Mouse (Mus musculus): ENCODE results near the gene Cnp.
"Not testable (repeated sequence)": the region's sequence is repeated elsewhere in the genome, so short reads cannot be mapped to it uniquely, and the experiment has no call there.

The Cnp gene

DNA sequence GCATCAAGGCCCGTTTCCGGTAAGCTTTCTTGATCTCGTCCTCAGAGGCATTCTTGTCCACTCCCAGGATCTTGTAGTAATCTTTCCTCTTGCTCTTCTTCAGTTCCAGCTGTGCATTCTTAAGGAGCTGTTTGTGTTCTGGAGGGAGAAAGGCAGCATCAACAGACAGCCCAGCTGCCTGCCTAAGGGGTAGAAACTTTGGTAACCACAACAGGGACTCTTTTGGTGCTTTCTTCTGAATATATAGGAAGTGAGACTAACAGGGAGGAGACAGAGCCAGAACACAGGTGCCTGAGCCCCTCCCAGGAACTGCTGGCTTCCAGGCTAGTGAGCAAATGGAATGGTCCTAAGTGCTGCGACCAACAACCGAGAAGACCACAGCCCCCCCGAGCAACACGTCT is 9.9 kb downstream of the Cnp start:
- no peak for DNase-seq (ENCODE audit: low read depth in 2 of 2, low spot score in 2 of 2)

DNA sequence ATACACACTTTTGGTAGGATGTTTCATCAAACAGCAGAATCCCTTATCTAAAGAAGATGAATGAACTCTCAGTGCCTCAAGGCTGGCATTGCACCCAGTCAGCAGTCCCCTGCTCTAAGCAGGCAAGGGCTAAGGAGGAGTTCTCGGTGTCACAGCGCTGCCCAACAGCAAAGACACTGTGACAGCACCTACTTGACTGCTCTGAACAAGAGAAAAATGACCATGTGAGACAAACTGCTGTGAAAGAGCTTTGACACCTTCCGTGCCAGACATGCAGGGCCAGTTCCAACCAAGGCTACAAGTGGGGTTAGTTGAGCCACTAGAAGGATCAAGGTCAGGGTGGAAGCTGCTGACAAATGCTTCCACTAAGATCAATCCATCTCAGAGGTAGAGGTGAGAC is 10.4 kb downstream of the Cnp start:
- DNase-seq (ENCODE audit: low read depth in 2 of 2, low spot score in 2 of 2): no peak

DNA sequence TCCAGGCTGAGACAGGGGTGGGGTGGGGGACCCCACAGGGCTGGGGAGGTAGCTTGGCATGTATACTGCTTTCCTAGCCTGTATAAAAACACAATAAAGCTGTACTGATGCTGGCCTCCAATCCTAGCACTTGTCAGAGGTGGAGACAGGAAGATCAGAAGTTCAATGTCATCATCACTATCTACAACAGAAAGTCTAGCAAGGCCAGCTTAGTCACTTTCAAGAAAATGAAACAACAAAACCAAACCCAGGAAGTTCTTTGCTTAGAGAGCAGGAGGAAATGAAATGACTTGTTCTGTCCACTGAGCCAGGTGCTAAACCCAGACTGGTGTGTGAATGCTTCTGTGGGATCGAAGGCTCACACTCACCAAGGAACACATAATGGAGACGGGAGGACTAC is 13.8 kb downstream of the Cnp start:
- no peak for DNase-seq (ENCODE audit: low read depth in 2 of 2, low spot score in 2 of 2)

DNA sequence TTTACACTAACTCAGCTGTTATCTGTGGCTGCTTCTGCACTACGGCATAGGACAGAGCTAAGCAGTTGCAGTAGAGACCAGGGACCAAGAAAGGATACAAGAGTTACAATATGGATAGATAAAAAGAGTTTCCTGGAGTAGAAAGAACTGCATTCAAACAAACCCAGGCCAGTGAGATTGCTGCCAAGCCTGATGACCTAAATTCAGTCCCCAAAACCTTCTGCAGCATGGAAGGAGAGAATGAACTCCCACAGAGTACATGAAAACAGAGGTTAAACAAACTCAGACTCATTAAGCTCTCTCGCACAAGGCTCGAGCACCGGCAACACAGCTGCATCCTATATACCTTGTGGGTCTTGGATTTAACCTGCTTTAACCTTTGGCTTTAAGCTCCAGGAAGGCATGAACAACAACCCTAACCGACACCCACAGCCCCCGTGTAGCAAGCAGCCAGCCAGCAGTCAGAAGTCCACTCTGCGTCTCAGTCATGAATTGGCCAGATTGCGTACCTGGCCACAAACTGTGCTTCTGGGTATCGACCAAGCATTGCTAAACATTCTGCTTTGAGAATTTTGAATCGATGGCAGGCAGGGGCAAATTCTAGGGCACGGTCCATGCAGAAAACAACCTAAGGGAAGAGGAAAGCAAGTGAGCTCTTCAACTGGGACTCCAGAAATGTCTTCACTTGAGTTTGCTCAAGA is 17.8 kb downstream of the Cnp start:
- no peak for DNase-seq (ENCODE audit: low read depth in 2 of 2, low spot score in 2 of 2)

DNA sequence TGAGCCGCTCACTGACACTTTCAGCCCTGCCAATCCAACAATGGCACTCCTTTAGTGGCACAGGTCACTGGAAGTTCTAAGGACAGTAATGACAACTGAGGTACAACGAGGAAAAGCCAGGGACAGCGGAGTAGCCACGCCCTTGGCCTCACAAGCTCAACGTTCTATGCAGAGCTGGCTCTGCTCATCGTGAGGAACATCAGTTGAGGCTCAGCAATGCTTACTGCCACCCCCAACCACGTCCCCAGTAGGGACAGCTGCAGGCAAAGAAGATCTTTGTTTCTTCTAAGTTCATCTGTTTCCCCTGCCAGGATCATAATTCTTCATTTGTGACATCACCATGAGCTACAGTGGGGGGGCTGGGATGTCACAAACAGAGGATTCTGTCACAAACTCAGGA is 19.9 kb downstream of the Cnp start:
- DNase-seq (ENCODE audit: low read depth in 2 of 2, low spot score in 2 of 2): no peak

DNA sequence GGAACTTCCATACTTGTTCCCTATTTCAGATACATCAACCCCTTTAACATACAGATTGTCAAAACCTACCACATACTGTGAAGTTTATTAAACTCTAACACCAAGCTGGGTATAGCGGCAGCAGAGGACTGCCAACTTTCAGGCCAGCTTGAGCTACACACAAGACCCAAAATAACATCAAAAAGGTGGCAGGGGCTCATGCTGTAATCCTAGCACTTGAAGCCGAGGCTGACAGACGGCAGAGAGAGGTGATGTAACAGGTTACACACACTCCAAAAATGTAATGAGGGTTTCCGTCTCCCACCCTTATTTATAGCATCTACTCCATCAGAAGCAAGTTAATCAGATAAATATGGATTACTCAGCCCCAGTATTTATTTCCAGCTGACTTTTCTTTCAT is 20.8 kb downstream of the Cnp start:
- no peak for DNase-seq (ENCODE audit: low read depth in 2 of 2, low spot score in 2 of 2)

DNA sequence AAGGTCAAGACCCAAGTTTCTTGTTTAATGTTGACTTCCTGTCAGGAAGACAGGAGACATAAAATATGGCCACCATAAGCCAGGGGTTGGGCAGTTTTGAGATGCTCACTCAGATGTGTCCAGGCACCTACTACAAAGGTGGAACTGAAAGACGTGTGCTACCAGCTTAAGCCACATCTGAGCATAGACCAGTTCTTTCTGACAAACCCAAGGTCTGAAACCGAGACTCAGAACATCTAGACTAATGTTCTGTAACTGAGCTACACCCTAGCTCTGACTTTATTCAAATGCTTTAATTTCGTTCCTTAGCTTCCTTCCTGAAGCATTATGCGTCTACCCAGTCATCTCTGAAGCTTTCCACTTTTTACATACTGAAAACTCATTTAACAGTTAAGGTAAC is 23.4 kb downstream of the Cnp start:
- DNase-seq (ENCODE audit: low read depth in 2 of 2, low spot score in 2 of 2): no peak

DNA sequence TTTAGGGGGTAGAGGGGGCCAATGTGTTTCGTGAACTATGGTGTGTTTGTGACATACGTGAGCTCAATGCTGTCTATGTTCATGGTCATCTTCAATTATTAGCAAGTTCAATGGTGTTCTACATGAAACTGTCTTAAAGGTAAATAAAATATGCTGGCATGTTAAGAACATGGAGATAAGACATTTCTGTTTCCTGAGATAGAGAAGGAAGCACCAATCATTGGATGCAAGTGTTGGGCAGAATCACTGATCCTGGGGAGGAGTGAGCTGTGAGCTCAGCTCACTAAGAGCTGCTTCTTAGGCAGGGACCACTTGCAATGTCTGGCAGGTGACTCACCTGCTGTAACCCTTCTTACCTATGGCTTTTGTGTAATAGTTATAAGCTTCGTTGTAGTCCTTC is 26.7 kb downstream of the Cnp start:
- no peak for DNase-seq (ENCODE audit: low read depth in 2 of 2, low spot score in 2 of 2)

DNA sequence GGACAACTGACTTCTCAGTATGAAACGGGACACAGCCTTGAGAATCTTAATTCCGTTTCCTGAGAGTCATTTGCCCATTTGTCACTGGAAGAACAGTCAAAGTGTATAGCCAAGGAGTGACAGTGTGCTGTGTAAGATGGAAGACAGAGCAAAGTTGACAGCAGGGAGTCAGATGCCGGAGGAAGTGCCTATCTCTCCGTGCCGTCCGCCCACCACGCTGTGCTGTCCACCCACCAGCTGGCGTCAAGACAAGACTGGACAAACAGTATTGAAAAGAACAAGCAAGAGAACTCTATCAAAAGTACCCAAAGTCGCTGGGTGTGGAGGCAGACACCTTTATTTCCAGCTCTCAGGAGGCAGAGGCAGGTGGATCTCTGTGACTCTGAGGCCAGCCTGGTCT is 28.5 kb downstream of the Cnp start:
- no peak for DNase-seq (ENCODE audit: low read depth in 2 of 2, low spot score in 2 of 2)

DNA sequence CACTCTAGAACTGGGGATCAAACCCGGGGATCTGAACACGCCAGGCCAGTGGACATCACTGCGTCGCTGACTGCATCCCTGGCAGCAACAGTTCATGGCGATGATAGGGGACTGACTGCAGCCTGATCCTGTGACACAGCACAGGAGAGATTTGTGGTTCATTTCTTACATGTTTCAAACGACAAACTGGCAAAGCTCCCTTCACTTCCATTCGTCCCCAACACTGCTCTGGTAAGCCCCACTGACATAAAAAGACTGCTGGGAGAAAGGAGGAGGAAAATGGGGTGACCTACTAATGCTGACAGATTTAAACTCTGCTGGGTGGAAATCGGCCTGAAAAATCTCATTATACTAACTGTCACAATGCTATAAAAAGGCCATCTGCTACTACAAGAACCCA is 29.1 kb downstream of the Cnp start:
- no peak for DNase-seq (ENCODE audit: low read depth in 2 of 2, low spot score in 2 of 2)

DNA sequence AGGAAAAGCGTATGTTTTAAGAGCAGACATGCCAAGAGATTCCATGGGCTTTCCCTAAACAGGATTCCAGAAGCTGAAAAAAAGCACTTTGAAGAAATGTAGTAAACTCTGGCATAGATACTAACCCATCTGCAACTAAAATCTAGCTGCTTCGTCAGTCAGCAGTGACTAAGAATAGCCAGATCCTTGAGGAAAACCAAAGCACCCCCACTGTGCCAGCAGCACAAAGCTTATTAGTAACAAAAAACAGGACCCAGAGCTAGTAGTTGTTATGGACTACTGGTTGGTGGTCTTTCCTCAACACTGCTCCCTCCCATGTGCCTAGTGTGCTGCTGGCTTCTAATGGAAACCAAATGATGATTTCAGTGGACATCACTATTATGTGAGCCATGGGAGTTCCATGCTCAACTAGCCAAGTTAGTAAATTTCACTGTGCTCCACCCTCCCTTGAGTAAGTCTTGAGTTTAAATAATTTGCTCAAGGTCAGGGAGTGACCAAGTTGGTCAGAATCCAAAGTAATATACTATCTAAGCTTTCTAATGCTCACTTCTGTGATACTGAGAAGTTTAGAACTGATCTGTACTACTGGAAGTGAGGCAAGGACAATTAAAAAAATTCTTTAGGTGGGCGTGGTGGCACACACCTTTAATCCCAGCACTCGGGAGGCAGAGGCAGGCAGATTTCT is 29.8 kb downstream of the Cnp start:
- no peak for DNase-seq (ENCODE audit: low read depth in 2 of 2, low spot score in 2 of 2)

DNA sequence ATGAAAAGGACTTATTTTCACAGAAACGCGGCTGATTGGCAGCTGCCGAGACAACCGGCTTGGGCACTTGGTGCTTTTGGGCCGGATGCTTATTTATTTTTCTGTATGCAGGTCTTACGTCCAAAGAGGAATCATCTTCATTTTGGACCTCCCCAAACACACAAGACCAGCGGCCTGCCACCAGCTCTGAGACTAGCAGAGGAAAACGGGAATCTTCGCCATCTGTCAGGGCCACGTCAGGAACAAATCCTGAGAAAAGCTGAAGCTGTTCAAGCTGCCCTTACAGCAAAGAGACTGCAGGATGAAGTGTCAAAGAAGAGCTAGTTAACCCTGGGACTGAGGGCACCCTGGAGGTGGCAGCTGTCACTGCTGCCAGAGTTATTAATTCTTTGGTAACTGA is 30.7 kb downstream of the Cnp start:
- DNase-seq (ENCODE audit: low read depth in 2 of 2, low spot score in 2 of 2): no peak

DNA sequence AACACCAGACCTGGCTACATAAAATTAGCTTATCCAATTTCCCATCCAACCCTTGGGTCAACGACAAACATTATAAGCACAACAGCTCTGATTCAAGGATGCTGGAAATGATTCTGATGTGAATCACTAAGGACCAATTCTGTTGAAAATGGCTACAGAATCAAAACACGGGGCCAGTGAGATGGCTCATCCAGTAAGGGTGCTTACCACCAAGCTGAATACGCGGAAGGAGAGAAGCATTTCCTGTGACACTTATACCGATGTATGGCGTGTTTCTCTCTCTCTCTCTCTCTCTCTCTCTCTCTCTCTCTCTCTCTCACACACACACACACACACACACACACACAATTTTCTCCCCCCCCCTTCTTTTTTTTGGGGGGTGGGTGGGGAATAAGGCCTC is 32.4 kb downstream of the Cnp start:
- no peak for DNase-seq (ENCODE audit: low read depth in 2 of 2, low spot score in 2 of 2)

DNA sequence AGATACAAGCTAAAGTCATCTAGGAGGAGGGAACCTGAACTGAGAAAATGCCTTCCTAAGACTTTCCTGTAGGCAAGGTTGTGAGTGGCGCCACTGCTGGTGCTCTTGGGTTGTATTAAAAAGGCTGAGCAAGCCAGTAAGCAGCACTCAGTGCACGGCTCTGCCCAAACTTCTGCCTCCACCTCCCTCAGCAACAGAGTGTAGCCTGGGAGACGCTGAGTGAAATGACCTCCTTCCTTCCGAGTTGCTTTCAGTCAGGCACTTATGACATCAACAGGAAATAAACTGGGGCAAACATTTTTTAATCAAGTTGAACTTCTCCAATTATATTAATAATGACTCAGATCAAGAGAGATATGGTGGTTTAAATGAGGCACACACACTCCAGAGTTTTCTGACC is 34.1 kb downstream of the Cnp start:
- no peak for DNase-seq (ENCODE audit: low read depth in 2 of 2, low spot score in 2 of 2)

DNA sequence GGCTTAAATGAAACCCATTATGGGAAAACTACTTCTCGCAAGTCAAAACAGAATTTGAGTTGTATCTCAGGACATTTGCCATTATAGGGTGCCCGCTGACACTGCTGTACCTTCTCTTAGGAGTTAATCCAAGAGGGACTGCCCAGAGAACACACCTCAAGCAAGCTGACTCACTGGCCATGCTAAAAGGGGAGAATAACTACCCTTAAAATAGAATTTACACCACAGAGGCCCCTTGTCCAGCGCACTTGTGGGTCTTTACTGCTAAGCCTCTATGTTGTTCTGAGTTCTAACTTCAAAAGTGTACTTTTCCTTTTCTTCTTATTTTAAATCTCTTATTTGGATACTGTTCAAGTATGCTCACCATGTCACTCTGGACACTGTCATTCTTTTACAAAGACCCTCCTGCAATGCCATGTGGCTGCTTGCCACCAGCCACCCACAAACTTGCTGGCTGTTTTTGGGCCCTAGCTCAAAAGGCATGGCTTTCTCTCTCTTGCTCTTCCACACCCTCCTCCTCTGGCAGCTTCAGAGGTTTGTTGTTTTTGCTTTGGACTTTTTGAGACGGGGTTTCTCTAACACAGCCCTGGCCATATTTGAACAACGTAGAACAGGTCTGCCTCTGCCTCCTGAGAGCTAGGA is 34.8 kb downstream of the Cnp start:
- DNase-seq (ENCODE audit: low read depth in 2 of 2, low spot score in 2 of 2): peak in 1 of 2 experiments; percentile 29

DNA sequence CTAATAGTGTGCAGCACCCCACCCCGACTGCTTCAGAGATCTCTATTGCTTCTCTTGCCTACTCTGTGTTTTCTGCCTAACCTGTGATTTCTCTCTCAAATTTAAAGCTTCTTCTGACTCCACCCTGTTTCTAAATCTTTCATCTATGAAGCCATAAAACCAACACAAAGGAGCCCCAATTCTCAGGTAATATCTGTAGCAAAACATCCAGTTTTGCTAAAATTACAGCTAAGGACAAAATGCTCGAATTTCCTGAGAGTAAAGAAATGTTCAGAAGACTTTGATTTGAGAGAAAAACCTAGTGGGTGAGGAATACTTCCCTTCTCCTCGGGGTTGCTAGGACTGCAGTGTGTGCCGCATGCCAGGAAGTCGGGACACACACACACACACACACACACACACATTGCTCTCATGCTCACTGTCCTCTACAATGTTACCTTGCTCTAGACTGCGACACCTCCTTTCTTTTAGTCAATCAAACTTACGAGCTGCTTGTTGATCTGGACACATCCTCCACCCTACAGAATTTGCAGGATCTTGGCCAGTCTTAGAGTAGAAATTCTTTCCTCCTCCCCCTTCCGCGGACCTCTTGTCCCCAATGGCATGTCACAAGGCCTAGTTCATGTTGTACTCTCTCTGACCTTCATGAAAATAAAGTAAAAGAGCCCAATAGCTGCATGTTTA is 35.4 kb downstream of the Cnp start:
- peak; percentile 28 to 32 for DNase-seq (ENCODE audit: low read depth in 2 of 2, low spot score in 2 of 2)

DNA sequence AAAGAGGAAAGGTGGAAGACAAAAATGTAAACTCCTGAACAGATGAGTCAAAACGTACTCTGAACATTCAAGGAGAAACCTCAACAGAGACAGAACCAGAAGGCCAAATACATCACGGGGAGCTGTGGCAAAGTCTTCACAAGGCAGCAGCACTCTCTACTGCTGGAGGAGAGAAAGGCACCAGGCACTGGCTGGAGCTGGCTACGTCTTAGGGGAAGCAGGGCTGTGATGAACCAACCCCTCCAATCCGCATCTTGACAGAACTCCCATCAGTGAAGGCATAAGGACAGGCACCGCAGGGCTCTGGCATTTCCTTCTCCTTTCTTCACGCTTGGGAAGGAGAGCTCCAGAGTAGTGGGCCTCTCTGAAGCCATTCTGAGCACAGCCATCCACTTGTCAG is 36.9 kb downstream of the Cnp start:
- no peak for DNase-seq (ENCODE audit: low read depth in 2 of 2, low spot score in 2 of 2)

DNA sequence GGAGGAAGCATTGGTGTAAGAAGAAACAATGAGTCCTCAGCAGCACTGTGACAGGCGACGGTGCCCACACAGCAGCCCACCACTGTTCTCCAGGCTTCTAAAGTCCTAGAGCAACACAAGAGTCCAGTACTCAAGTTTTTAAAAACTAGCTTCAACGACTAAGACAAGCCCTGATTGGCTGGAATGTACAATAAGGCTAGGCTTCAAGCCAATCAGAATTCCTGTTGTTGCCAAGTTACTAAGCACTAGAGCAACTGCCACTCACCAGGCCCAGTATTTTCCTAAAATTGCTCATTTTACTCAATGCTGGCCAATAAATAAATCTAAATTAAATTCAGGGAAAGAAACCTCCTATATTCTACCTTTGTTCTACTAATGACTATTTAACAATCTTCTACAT is 38.5 kb downstream of the Cnp start:
- DNase-seq (ENCODE audit: low read depth in 2 of 2, low spot score in 2 of 2): no peak

DNA sequence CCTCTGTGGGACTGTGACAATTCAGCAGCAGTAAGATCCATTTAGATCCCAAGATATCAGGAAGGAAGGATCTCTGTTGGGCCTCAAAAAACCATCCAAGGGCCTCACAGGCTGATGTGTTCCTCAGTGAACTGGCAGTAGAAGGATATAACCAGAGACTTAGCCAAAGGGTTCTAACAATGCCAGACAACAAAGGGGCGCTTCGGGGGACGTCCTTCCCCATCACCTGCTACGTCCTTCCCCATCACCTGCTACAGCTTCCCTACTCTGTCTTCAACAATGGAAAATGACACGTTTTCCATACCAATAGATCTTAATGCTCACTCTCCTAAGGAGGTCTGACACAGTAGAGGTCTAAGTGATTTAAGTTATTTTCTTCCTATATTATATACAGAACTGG is 41.6 kb downstream of the Cnp start:
- DNase-seq (ENCODE audit: low read depth in 2 of 2, low spot score in 2 of 2): no peak

DNA sequence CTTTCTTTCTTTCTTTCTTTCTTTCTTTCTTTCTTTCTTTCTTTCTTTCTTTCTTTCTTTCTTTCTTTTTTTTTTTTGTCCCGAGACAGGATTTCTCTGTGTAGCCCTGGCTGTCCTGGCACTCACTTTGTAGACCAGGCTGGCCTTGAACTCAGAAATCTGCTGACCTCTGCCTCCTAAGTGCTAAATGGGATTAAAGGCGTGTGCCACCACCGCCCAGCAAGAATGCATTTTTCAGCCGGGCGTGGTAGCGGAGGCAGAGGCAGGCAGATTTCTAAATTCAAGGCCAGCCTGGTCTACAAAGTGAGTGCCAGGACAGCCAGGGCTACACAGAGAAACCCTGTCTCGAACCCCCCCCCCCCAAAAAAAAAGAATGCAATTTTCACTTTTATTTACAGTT is 42.1 kb downstream of the Cnp start:
- DNase-seq (ENCODE audit: low read depth in 2 of 2, low spot score in 2 of 2): not testable (repeated sequence)

DNA sequence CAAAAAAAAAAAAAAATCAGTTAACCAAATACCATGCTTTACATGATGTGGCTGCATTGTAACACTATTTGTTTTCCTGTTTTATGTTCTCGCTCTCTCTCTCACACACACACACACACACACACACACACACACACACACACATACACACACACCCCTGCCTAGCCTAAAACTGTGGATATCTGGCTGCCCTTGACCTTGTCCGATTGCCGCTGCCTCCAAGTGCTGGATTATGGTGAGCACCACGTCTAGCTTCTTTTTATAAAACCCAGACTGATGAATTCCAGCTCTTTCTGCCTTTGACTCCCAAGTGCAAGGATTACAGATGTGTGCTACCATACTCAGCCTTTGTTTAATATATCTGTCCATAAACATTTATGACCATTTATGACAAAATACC is 42.8 kb downstream of the Cnp start:
- no peak for DNase-seq (ENCODE audit: low read depth in 2 of 2, low spot score in 2 of 2)
